Mouse (Mus musculus): ENCODE measurements around the gene Lrrc51. TPM values are rescaled to one million over a fixed set of nuclear protein-coding genes. Genes with fewer than 3 reads are reported as not detected.

Gene Lrrc51
- polyA plus RNA-seq, 1 experiment from 2014 or later = 11.6 TPM

- no peak for ATAC-seq (ENCODE audit: insufficient number of reproducible peaks, insufficient read depth, low FRiP score, low read depth)
- Histone ChIP-seq H3K9ac (replicated peaks; ENCODE audit: low read depth, low read length) (no peak overlapping the region), H3K27ac (ENCODE audit: low read length) (no peak overlapping the region), H3K4me1 (ENCODE audit: control insufficient read depth, insufficient read depth, low read length) (no peaks in the 10 kb centered on the region), H3K36me3 (ENCODE audit: control insufficient read depth, insufficient read depth, low read length) (no peaks in the 10 kb centered on the region), H3K4me2 (replicated peaks; ENCODE audit: low read depth, low read length) (no peak overlapping the region), H3K27me3 (ENCODE audit: control insufficient read depth, insufficient read depth, low read length) (no peaks in the 10 kb centered on the region), H3K9me3 (ENCODE audit: control insufficient read depth, low read depth, low read length) (no peaks in the 10 kb centered on the region), H3K4me3 (ENCODE audit: low read depth, low read length) (no peak overlapping the region)
- WGBS = 73% methylated on average over 7 of the region's 7 CpGs
Measured at GRCm38 (mm10) chr7:101869163-101869500, 64.6 kb downstream of the Lrrc51 start.

- H3K4me2 ChIP-seq (replicated peaks; ENCODE audit: low read depth, low read length) = no peak overlapping the region
- 71% methylated on average over 13 of the region's 13 CpGs for WGBS
Measured at GRCm38 (mm10) chr7:101868241-101869162, 65.2 kb downstream of the Lrrc51 start.

GRCm38 (mm10) chr7:101867482-101867881, 66.2 kb downstream of the Lrrc51 start:
- Histone ChIP-seq H3K4me2 (replicated peaks; ENCODE audit: low read depth, low read length) (no peak overlapping the region), H3K4me3 (ENCODE audit: low read depth, low read length) (no peak overlapping the region), H3K9ac (replicated peaks; ENCODE audit: low read depth, low read length) (no peak overlapping the region), H3K4me1 (ENCODE audit: control insufficient read depth, insufficient read depth, low read length) (no peaks in the 10 kb centered on the region), H3K9me3 (ENCODE audit: control insufficient read depth, low read depth, low read length) (no peaks in the 10 kb centered on the region), H3K27ac (ENCODE audit: low read length) (no peak overlapping the region), H3K36me3 (ENCODE audit: control insufficient read depth, insufficient read depth, low read length) (no peaks in the 10 kb centered on the region), H3K27me3 (ENCODE audit: control insufficient read depth, insufficient read depth, low read length) (no peaks in the 10 kb centered on the region)
- 98% methylated on average over 4 of the region's 4 CpGs for WGBS
- no peak for ATAC-seq (ENCODE audit: insufficient number of reproducible peaks, insufficient read depth, low FRiP score, low read depth)

More at GRCm38 (mm10) chr7:101868241-101869162, 65.2 kb downstream of the Lrrc51 start:
- Histone ChIP-seq H3K36me3 (ENCODE audit: control insufficient read depth, insufficient read depth, low read length) (no peaks in the 10 kb centered on the region), H3K9me3 (ENCODE audit: control insufficient read depth, low read depth, low read length) (no peaks in the 10 kb centered on the region), H3K27ac (ENCODE audit: low read length) (no peak overlapping the region), H3K27me3 (ENCODE audit: control insufficient read depth, insufficient read depth, low read length) (no peaks in the 10 kb centered on the region), H3K4me3 (ENCODE audit: low read depth, low read length) (no peak overlapping the region), H3K4me1 (ENCODE audit: control insufficient read depth, insufficient read depth, low read length) (no peaks in the 10 kb centered on the region), H3K9ac (replicated peaks; ENCODE audit: low read depth, low read length) (no peak overlapping the region)
- ATAC-seq (ENCODE audit: insufficient number of reproducible peaks, insufficient read depth, low FRiP score, low read depth) = no peak

GRCm38 (mm10) chr7:101866491-101867265, 67.0 kb downstream of the Lrrc51 start:
- Histone ChIP-seq H3K4me2 (replicated peaks; ENCODE audit: low read depth, low read length) (no peak overlapping the region), H3K4me1 (ENCODE audit: control insufficient read depth, insufficient read depth, low read length) (no peaks in the 10 kb centered on the region), H3K4me3 (ENCODE audit: low read depth, low read length) (no peak overlapping the region), H3K9ac (replicated peaks; ENCODE audit: low read depth, low read length) (no peak overlapping the region), H3K36me3 (ENCODE audit: control insufficient read depth, insufficient read depth, low read length) (no peaks in the 10 kb centered on the region), H3K27ac (ENCODE audit: low read length) (no peak overlapping the region), H3K27me3 (ENCODE audit: control insufficient read depth, insufficient read depth, low read length) (no peaks in the 10 kb centered on the region), H3K9me3 (ENCODE audit: control insufficient read depth, low read depth, low read length) (no peaks in the 10 kb centered on the region)
- ATAC-seq (ENCODE audit: insufficient number of reproducible peaks, insufficient read depth, low FRiP score, low read depth) = no peak
- WGBS = 80% methylated on average over 11 of the region's 11 CpGs

GRCm38 (mm10) chr7:101863415-101863814, 70.3 kb downstream of the Lrrc51 start, which contains the start of gene Anapc15:
Anapc15 (plus strand) TSS chr7:101863715.
- no peak for ATAC-seq (ENCODE audit: insufficient number of reproducible peaks, insufficient read depth, low FRiP score, low read depth)
- no peak within 1 kb of the TSS for H3K27ac ChIP-seq (ENCODE audit: low read length)
- H3K36me3 ChIP-seq (ENCODE audit: control insufficient read depth, insufficient read depth, low read length) = no peaks in the 10 kb centered on the region
- 78% methylated on average over 3 of the region's 3 CpGs for WGBS
- H3K9ac ChIP-seq (replicated peaks; ENCODE audit: low read depth, low read length) = no peak within 1 kb of the TSS
- no peaks in the 10 kb centered on the region for H3K9me3 ChIP-seq (ENCODE audit: control insufficient read depth, low read depth, low read length)
- H3K4me2 ChIP-seq (replicated peaks; ENCODE audit: low read depth, low read length) = no peak within 1 kb of the TSS
- no peaks in the 10 kb centered on the region for H3K4me1 ChIP-seq (ENCODE audit: control insufficient read depth, insufficient read depth, low read length)
- H3K27me3 ChIP-seq (ENCODE audit: control insufficient read depth, insufficient read depth, low read length) = no peaks in the 10 kb centered on the region
- H3K4me3 ChIP-seq (ENCODE audit: low read depth, low read length) = no peak within 1 kb of the TSS

Small RNA genes within 50 kb of the gene (microRNA-seq; reads per million reads assigned to microRNA genes)
- gene Gm22655 = not detected

Other genes with a start within 250 kb of the Lrrc51 start
- 9.9 and 11.9 TPM in 2 replicates for gene Phox2a, start 115.6 kb downstream of the Lrrc51 start, polyA plus RNA-seq (2014; fragmentation: Nextera tagmentation; extraction: Ambion mirVana)
- 20.5 and 21.6 TPM in 2 replicates for gene Inppl1, start 95.7 kb downstream of the Lrrc51 start, polyA plus RNA-seq (2014; fragmentation: Nextera tagmentation; extraction: Ambion mirVana)
- gene Folr2, start 76.7 kb downstream of the Lrrc51 start, polyA plus RNA-seq (2014; fragmentation: Nextera tagmentation; extraction: Ambion mirVana) = 1.6 and 3.4 TPM in 2 replicates
- gene Anapc15, start 70.2 kb downstream of the Lrrc51 start, polyA plus RNA-seq (2014; fragmentation: Nextera tagmentation; extraction: Ambion mirVana) = 72.0 and 74.3 TPM in 2 replicates
- gene Folr1, start 63.1 kb downstream of the Lrrc51 start, polyA plus RNA-seq (2014; fragmentation: Nextera tagmentation; extraction: Ambion mirVana) = 1.1 and 1.9 TPM in 2 replicates
- 148 and 159 TPM in 2 replicates for gene Lamtor1, start 28.0 kb downstream of the Lrrc51 start, polyA plus RNA-seq (2014; fragmentation: Nextera tagmentation; extraction: Ambion mirVana)
- gene Tomt, start 27.5 kb downstream of the Lrrc51 start, polyA plus RNA-seq (2014; fragmentation: Nextera tagmentation; extraction: Ambion mirVana) = 0.13 and 0.74 TPM in 2 replicates
- gene Numa1, start 216 bp upstream of the Lrrc51 start, polyA plus RNA-seq (2014; fragmentation: Nextera tagmentation; extraction: Ambion mirVana) = 99.7 and 102 TPM in 2 replicates
- gene Il18bp, start 84.8 kb upstream of the Lrrc51 start, polyA plus RNA-seq (2014; fragmentation: Nextera tagmentation; extraction: Ambion mirVana) = 3.1 and 3.6 TPM in 2 replicates
- gene Rnf121, start 131.6 kb upstream of the Lrrc51 start, polyA plus RNA-seq (2014; fragmentation: Nextera tagmentation; extraction: Ambion mirVana) = 24.7 and 26.1 TPM in 2 replicates
- 26.3 and 27.5 TPM in 2 replicates for gene Xndc1, start 131.6 kb upstream of the Lrrc51 start, polyA plus RNA-seq (2014; fragmentation: Nextera tagmentation; extraction: Ambion mirVana)
- gene Xntrpc, start 131.8 kb upstream of the Lrrc51 start, polyA plus RNA-seq (2014; fragmentation: Nextera tagmentation; extraction: Ambion mirVana) = 1.1 and 1.8 TPM in 2 replicates
- not detected in 2 replicates for gene Trpc2, start 149.2 kb upstream of the Lrrc51 start, polyA plus RNA-seq (2014; fragmentation: Nextera tagmentation; extraction: Ambion mirVana)
- gene Art1, start 167.8 kb upstream of the Lrrc51 start, polyA plus RNA-seq (2014; fragmentation: Nextera tagmentation; extraction: Ambion mirVana) = 0.41 and 1.1 TPM in 2 replicates
- 0.22 and 0.88 TPM in 2 replicates for gene Art5, start 175.6 kb upstream of the Lrrc51 start, polyA plus RNA-seq (2014; fragmentation: Nextera tagmentation; extraction: Ambion mirVana)
- 0.10 TPM in 1 of 2 replicates, not detected in the other for gene Chrna10, start 182.9 kb upstream of the Lrrc51 start, polyA plus RNA-seq (2014; fragmentation: Nextera tagmentation; extraction: Ambion mirVana)

All from stomach, embryonic 14.5 days (tissue).